Mouse (Mus musculus) lung, adult 2 months (tissue): ENCODE data around the gene Slit3.

Experiments used
- CTCF ChIP-seq: fragments of 200-500 bp; IDR thresholded peaks from 2 replicates; pipeline ENCODE4 v1.5.1; 2011; ENCODE audit warnings: mild to moderate bottlenecking, low read length, control low read depth; ENCODE audit not compliant: insufficient read depth
- POLR2A ChIP-seq: fragments of 200-500 bp; IDR thresholded peaks from 2 replicates; pipeline ENCODE4 v1.6.1; 2011; ENCODE audit warnings: low read depth, mild to moderate bottlenecking, control low read depth, low read length, borderline replicate concordance; ENCODE audit errors: extremely low read depth

DNA sequence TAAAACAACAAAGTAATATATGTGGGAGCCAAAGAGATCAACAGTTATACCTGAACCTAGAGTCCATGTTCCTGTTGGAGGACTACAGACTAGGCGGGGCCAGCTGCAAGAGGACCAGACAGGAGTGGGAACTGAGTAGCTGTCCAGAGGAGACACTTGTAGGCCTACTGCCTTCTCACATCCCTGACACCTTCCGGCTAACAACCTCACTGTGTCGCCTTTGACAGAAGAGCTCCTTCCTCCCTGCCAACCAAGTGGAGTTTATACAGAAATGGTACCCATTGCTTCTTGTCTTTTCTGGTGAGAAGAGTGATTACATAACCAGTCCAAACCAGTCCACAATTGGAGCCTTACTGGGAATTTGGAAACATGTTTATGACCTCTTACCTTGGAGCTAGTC is 3.2 kb upstream of the Slit3 start:
- TF ChIP-seq CTCF = no peak
- no peak for TF ChIP-seq POLR2A
